Mouse (Mus musculus) erythroblast, embryonic 14.5 days (primary cell): ENCODE measurements around the gene Gm20604.

ENCODE experiments used
- GATA1 ChIP-seq: IDR thresholded peaks from 2 replicates; pipeline ENCODE4 v1.6.1; 2012; ENCODE audit warnings: low read length, inconsistent platforms, mixed read lengths
- TAL1 ChIP-seq: IDR thresholded peaks from 3 replicates; pipeline ENCODE4 v1.6.1; 2012; ENCODE audit warnings: low read length, inconsistent platforms, mixed read lengths

DNA sequence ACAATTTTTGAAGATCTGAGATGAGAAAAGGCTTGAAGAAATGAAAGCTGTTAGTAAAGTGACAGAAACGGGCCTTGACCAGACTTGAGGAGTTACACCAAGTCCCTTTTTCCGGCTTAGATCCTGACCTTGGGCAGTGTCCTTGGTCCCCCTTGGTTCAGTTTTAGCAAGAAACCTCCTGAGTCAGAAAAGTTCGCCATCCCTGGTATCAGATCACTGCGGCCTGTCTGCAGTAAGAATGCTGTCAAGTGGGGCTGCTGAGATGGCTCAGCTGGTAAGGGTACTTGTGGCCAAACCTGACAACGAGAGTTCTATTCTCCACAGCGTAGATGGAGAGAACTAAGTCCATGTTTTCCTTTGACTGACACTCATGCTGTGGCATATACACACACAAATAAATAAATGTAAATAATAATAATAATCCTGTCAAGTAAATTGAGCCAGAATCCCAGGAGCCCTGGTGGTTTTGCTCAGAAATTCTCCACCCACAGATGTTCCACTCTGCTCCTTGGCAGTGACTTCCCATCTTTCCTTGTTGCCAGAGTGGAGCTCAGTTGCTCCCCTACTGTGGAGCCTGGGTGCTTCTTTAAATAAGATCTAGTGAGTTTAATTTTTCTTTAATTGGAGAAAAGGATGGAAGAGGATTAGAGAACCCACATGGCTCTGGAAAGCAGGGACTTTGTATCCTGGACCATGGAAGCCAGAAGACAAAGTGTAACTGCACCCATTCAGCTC is 52.4 kb downstream of the Gm20604 start:
- TF ChIP-seq TAL1 (no peak), GATA1 (no peak)
